Mouse (Mus musculus): ENCODE data around the gene Olfr1284.
"Not testable (repeated sequence)": the region's sequence is repeated elsewhere in the genome, so short reads cannot be mapped to it uniquely, and the experiment has no call there.

Gene Olfr1284

DNA sequence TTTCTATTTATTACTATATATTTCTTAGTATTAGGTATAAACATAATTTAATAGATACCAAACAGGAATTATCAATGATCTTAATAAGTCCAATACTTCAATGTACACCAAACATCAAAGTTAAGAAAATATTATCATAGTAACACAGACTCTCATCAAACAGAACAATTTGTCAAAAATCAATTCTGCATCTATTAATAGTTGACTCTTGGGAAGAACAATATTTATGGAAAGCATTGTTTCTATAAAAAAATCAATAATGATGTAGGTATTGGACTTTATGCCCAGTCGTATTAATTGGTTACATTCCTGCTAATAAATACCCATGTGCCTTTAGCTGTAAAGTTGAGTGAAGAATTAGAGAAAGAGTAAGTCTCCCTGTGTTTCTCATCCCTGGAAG, at the start of gene Olfr1284:
Gene Olfr1284 (plus strand): TSS at position 301 of the 400 bp plus-strand sequence.
- DNase-seq (ENCODE audit: low spot score), result no peak

DNA sequence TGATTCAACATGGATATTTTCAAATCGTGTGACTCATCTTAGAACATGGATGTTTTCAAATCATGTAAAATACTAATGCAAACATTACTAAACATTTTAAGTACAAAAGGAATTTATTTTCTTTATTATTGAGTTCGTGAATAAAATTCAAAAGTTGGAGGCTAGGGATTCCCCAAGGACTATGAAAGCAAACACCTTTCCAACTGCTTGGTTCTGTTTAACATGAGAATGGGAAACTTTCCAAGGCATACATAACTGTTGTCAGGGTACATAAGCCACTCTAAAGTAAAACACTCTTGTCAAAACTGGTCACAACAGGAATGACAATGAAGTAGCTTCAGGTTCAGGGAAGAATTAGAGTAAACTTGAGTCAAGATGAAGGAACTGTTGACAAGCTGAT, 49.1 kb upstream of the Olfr1284 start, which contains the start of gene Olfr1281:
Gene Olfr1281 (plus strand): TSS at position 301 of the 400 bp plus-strand sequence.
- no peak for DNase-seq (ENCODE audit: low spot score)

DNA sequence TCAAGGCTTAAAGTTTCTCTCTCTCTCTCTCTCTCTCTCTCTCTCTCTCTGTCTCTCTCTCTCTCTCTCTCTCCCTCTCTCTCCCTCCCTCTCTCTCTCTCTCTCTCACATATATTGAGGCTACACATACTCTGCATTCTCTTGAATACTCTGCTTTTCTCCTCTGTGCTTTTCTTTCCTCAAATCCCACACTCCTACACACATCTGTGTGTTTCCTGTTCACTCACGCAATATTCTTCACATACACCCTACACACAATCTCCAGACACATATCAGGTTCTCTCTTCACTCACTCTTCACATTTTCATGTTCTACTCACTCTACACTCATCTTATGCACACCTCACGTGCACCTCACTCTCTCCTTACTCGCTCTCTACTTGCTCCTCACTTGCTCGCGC, 41.6 kb upstream of the Olfr1284 start:
- DNase-seq (ENCODE audit: low spot score), result not testable (repeated sequence)

GRCm38 (mm10) chr2:111335976-111336375, 39.3 kb upstream of the Olfr1284 start, which contains the start of gene Olfr1282:
TSS of gene Olfr1282 (minus strand) at chr2:111336076.
- no peak for DNase-seq (ENCODE audit: low spot score)

- DNase-seq (ENCODE audit: low spot score), result no peak
These were observed 8.8 kb upstream of the Olfr1284 start, which contains the start of gene Olfr1283 for GRCm38 (mm10) chr2:111366490-111366889. TSS of gene Olfr1283 (plus strand) at chr2:111366790.

DNA sequence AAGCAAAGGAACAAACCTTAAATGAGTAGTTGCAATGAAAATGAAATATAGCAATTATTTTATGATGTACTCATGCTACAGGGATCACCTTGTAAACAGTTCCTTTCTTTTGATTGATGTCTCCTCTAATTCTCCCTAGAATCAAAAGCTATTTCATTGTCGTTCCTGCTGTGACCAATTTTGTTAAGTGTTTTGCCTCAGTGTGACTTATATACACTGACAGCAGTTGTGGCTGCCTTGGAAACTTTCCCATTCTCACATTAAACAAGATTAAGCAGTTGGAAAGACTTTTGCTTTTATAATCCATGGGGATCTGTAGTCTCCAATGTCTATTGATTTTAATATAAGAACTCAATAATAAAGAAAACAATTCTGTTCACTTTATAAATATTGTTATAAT, 47.6 kb downstream of the Olfr1284 start, which contains the start of gene Olfr1286:
Gene Olfr1286 (minus strand): TSS at position 185 of the 400 bp plus-strand sequence.
- DNase-seq (ENCODE audit: low spot score), result no peak

Measured in ovary, postnatal 10 days (tissue).